Mouse (Mus musculus): ENCODE measurements around the gene Pald1. TPM values are rescaled to one million over a fixed set of nuclear protein-coding genes. Genes with fewer than 3 reads are reported as not detected.

Gene Pald1
- polyA plus RNA-seq, 1 experiment, result 0.06 TPM

- H3K27me3 ChIP-seq (ENCODE audit: control insufficient read depth), result peaks cover 51% of the 10 kb centered on the region
- peaks cover 14% of the 10 kb centered on the region for H3K4me1 ChIP-seq (ENCODE audit: control insufficient read depth)
- H3K36me3 ChIP-seq (ENCODE audit: control insufficient read depth), result peaks cover 1% of the 10 kb centered on the region; the same call in 1 of the 2 replicates
- no peak overlapping the region for H3K4me3 ChIP-seq (replicated peaks)
- TF ChIP-seq TAL1 (IDR thresholded peaks at IDR 0.05; ENCODE audit: low read length), result no peak
- TF ChIP-seq GATA1 (IDR thresholded peaks at IDR 0.05; ENCODE audit: low read length), result no peak
- H3K9me3 ChIP-seq (ENCODE audit: control insufficient read depth, low read length), result peaks cover 8% of the 10 kb centered on the region; the same call in 1 of the 2 replicates
Measured at GRCm38 (mm10) chr10:61422861-61423260, 39.5 kb upstream of the Pald1 start.

- Histone ChIP-seq H3K4me1 (ENCODE audit: control insufficient read depth) (peaks cover 29% of the 10 kb centered on the region), H3K27me3 (ENCODE audit: control insufficient read depth) (peaks cover 69% of the 10 kb centered on the region), H3K36me3 (ENCODE audit: control insufficient read depth) (no peaks in the 10 kb centered on the region; the same call in 1 of the 2 replicates), H3K9me3 (ENCODE audit: control insufficient read depth, low read length) (peaks cover 10% of the 10 kb centered on the region; the same call in 1 of the 2 replicates), H3K4me3 (replicated peaks) (no peak overlapping the region)
- TF ChIP-seq TAL1 (IDR thresholded peaks at IDR 0.05; ENCODE audit: low read length) (no peak), GATA1 (IDR thresholded peaks at IDR 0.05; ENCODE audit: low read length) (no peak)
Measured at GRCm38 (mm10) chr10:61420011-61420410, 36.7 kb upstream of the Pald1 start.

DNA sequence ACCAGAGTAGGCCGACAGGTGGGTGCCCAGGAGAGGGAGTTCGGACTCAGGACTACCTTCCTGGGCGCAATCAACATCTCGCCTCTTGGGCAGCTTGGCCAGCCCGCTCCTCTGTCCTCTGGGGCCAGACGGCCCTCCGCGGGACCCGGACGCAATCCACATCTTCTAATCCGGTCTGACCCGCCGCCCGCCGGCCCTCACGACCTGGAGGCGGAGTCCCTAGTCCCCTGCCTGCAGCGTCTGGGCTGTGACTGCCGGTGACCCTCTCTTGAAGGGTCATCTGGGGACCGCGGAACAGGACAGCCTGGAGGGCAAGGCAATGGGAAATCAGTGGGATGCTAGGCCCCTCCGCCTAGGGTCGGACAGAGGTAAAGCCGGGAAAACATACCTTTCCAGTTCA is 35.8 kb upstream of the Pald1 start:
- H3K36me3 ChIP-seq (ENCODE audit: control insufficient read depth), result no peaks in the 10 kb centered on the region; the same call in 1 of the 2 replicates
- TF ChIP-seq GATA1 (IDR thresholded peaks at IDR 0.05; ENCODE audit: low read length) (no peak), TAL1 (IDR thresholded peaks at IDR 0.05; ENCODE audit: low read length) (no peak)
- peaks cover 36% of the 10 kb centered on the region for H3K4me1 ChIP-seq (ENCODE audit: control insufficient read depth)
- H3K27me3 ChIP-seq (ENCODE audit: control insufficient read depth), result peaks cover 69% of the 10 kb centered on the region
- H3K9me3 ChIP-seq (ENCODE audit: control insufficient read depth, low read length), result peaks cover 10% of the 10 kb centered on the region; the same call in 1 of the 2 replicates
- no peak overlapping the region for H3K4me3 ChIP-seq (replicated peaks)

DNA sequence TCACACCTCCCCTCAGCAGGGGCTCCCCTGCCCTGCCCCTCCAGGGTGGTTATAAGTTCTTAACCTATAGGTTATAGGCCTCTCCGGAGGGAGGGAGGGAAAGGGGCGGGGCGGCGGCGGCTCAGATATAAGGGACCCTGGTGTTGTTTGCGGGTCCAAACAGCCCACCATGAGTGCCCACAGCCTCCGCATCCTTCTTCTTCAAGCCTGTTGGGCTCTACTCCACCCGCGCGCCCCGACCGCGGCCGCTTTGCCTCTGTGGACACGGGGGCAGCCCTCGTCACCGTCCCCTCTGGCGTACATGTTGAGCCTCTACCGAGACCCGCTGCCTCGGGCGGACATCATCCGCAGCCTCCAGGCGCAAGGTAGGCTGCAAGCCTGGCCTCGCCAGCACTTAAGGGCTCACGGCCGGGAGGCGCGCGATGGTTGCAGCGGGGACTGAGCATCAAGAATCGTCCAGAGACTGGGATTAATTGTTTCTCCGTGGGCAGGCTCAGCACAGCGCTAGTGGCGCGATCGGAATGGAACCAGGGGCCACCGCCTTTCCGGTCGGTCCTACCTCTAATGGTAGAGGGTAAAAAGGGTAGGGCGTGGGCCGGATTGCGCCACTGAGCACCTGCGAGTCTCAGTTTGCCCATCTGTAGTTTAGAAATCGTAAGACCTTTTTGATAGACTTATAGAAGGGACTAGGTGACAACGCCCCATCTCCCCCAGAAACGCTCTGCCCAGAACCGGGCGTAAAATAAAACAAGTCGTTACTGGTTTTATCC is 35.0 kb upstream of the Pald1 start:
- Histone ChIP-seq H3K9me3 (ENCODE audit: control insufficient read depth, low read length) (peaks cover 10% of the 10 kb centered on the region; the same call in 1 of the 2 replicates), H3K27me3 (ENCODE audit: control insufficient read depth) (peaks cover 67% of the 10 kb centered on the region), H3K4me3 (replicated peaks) (peak overlapping the region; percentile 48), H3K36me3 (ENCODE audit: control insufficient read depth) (no peaks in the 10 kb centered on the region; the same call in 1 of the 2 replicates), H3K4me1 (ENCODE audit: control insufficient read depth) (peaks cover 43% of the 10 kb centered on the region)
- TF ChIP-seq GATA1 (IDR thresholded peaks at IDR 0.05; ENCODE audit: low read length) (no peak), TAL1 (IDR thresholded peaks at IDR 0.05; ENCODE audit: low read length) (no peak)

GRCm38 (mm10) chr10:61417672-61418071 is 34.3 kb upstream of the Pald1 start, which contains the start of gene Nodal:
TSS of gene Nodal (plus strand) at chr10:61417972.
- TF ChIP-seq TAL1 (IDR thresholded peaks at IDR 0.05; ENCODE audit: low read length) (no peak), GATA1 (IDR thresholded peaks at IDR 0.05; ENCODE audit: low read length) (no peak)
- H3K9me3 ChIP-seq (ENCODE audit: control insufficient read depth, low read length), result peaks cover 10% of the 10 kb centered on the region; the same call in 1 of the 2 replicates
- no peaks in the 10 kb centered on the region; the same call in 1 of the 2 replicates for H3K36me3 ChIP-seq (ENCODE audit: control insufficient read depth)
- peaks cover 45% of the 10 kb centered on the region for H3K4me1 ChIP-seq (ENCODE audit: control insufficient read depth)
- H3K27me3 ChIP-seq (ENCODE audit: control insufficient read depth), result peaks cover 60% of the 10 kb centered on the region
- peak within 1 kb of the TSS; percentile 48 for H3K4me3 ChIP-seq (replicated peaks)

DNA sequence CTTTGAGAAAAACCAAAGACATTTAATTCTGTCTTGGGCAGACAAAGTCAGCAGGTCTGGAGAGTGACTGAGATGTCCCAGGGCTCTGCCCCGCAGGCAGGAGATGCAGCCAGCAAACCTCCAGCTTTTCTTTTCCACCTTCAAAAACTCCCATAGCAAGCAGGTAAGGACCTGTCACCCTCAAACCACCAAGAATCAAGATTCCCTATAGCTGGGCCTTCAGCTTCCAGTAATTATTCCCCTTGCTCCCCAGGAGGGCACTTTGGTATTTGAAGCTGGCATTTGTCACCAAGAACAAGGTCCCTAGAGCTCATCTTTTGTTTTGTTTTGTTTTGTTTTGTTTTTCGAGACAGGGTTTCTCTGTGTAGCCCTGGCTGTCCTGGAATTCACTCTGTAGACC is 33.7 kb upstream of the Pald1 start:
- Histone ChIP-seq H3K36me3 (ENCODE audit: control insufficient read depth) (no peaks in the 10 kb centered on the region; the same call in 1 of the 2 replicates), H3K4me3 (replicated peaks) (no peak overlapping the region), H3K4me1 (ENCODE audit: control insufficient read depth) (peaks cover 50% of the 10 kb centered on the region), H3K9me3 (ENCODE audit: control insufficient read depth, low read length) (peaks cover 10% of the 10 kb centered on the region; the same call in 1 of the 2 replicates), H3K27me3 (ENCODE audit: control insufficient read depth) (peaks cover 58% of the 10 kb centered on the region)
- TF ChIP-seq GATA1 (IDR thresholded peaks at IDR 0.05; ENCODE audit: low read length), result no peak
- TF ChIP-seq TAL1 (IDR thresholded peaks at IDR 0.05; ENCODE audit: low read length), result no peak

GRCm38 (mm10) chr10:61416561-61416960 is 33.2 kb upstream of the Pald1 start:
- Histone ChIP-seq H3K27me3 (ENCODE audit: control insufficient read depth) (peaks cover 54% of the 10 kb centered on the region), H3K4me1 (ENCODE audit: control insufficient read depth) (peaks cover 55% of the 10 kb centered on the region)

DNA sequence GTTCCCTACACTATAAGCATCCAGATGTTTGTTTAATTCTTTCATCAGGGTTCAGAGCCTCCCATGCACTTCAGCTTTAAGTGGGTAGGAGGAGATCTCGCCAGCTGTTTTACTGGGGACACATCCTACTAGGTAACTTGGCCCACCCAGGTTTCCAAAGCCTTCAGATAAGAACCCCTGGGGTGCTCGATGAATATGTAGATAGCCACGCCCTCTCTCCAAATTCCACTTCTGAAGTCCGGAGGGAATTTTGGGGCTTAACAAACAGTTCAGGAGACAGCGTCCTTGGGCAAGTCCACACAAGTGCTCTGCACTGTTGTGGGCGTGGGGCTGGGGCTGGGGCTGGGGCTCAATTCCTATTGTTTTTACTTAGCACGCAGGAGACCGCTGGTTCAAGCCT is 32.6 kb upstream of the Pald1 start:
- Histone ChIP-seq H3K36me3 (ENCODE audit: control insufficient read depth) (no peaks in the 10 kb centered on the region; the same call in 1 of the 2 replicates), H3K4me3 (replicated peaks) (no peak overlapping the region), H3K9me3 (ENCODE audit: control insufficient read depth, low read length) (peaks cover 10% of the 10 kb centered on the region; the same call in 1 of the 2 replicates), H3K27me3 (ENCODE audit: control insufficient read depth) (peaks cover 48% of the 10 kb centered on the region), H3K4me1 (ENCODE audit: control insufficient read depth) (peaks cover 60% of the 10 kb centered on the region)
- TF ChIP-seq TAL1 (IDR thresholded peaks at IDR 0.05; ENCODE audit: low read length) (no peak), GATA1 (IDR thresholded peaks at IDR 0.05; ENCODE audit: low read length) (no peak)

More at GRCm38 (mm10) chr10:61416561-61416960, 33.2 kb upstream of the Pald1 start:
- no peak for TF ChIP-seq GATA1 (IDR thresholded peaks at IDR 0.05; ENCODE audit: low read length)
- TF ChIP-seq TAL1 (IDR thresholded peaks at IDR 0.05; ENCODE audit: low read length), result no peak
- Histone ChIP-seq H3K36me3 (ENCODE audit: control insufficient read depth) (no peaks in the 10 kb centered on the region; the same call in 1 of the 2 replicates), H3K4me3 (replicated peaks) (no peak overlapping the region), H3K9me3 (ENCODE audit: control insufficient read depth, low read length) (peaks cover 10% of the 10 kb centered on the region; the same call in 1 of the 2 replicates)

DNA sequence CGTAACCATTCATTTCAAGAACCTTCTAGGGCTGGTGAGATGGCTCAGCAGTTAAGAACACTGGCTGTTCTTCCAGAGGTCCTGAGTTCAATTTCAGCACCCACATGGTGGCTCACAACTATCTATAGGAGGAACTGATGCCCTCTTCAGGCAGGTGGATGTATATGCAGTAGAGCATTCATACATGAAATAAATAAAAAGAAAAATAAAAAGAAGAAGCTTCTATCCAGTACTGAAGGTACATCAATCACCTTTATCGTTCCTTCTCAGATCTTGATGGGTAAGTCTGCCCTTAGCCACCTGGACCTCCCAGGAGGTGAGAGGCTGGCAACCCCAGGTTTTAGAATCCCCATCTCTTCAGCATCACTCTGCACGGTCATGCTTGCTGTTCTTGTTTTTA is 31.9 kb upstream of the Pald1 start:
- no peak for TF ChIP-seq TAL1 (IDR thresholded peaks at IDR 0.05; ENCODE audit: low read length)
- TF ChIP-seq GATA1 (IDR thresholded peaks at IDR 0.05; ENCODE audit: low read length), result no peak
- Histone ChIP-seq H3K27me3 (ENCODE audit: control insufficient read depth) (peaks cover 42% of the 10 kb centered on the region), H3K9me3 (ENCODE audit: control insufficient read depth, low read length) (peaks cover 10% of the 10 kb centered on the region; the same call in 1 of the 2 replicates), H3K4me1 (ENCODE audit: control insufficient read depth) (peaks cover 65% of the 10 kb centered on the region), H3K36me3 (ENCODE audit: control insufficient read depth) (no peaks in the 10 kb centered on the region; the same call in 1 of the 2 replicates), H3K4me3 (replicated peaks) (no peak overlapping the region)
